Mouse (Mus musculus): Measurements from ENCODE around the gene Rccd1.
A peak's percentile ranks its signal among the peaks of the same experiment; 100 is the strongest.

Gene Rccd1

DNA sequence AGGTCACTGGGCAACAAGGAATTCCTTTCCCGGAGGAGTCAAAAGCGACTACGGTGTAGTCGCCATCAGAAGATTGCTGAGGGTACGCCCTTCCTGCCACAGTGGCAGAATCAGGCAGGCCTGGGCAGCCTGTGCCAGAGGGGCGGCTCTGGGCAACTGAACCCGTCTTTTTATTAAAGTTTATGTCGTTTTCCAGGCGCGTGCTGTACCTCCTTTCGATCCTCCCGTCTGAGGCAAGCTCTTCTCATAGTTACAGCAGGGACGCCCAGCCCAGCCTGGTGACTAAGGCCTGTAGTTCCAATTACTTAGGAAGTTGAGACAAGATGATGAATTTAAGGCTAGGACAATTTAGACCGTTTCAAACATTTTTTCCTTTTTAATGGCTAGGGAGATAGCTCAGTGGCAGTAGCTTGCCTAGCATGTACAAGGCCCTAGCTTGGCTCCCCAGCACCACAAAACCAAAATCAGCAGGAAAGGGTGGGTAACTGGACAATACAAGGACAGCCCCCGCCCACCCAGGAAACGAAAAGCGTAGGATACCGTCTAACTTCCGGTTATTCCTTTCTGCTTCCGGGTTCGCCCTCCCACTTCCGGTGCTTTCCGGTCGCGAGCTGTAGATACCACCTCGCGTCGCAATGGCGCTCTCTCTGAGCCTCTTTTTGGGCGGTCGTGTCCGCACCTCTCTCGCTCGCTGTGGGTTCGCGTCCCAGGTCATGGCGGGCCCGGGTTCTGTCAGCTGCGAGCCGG lies 63.5 kb downstream of the Rccd1 start, which contains the start of gene Ngrn:
Ngrn (plus strand) TSS at position 591 of the 747 bp plus-strand sequence.
- ATAC-seq (ENCODE audit: low TSS enrichment) = peak; percentile 96

GRCm38 (mm10) chr7:80257706-80258105 lies 66.5 kb downstream of the Rccd1 start:
- no peak for ATAC-seq (ENCODE audit: low TSS enrichment)

- no peak for ATAC-seq (ENCODE audit: low TSS enrichment)
These were observed 68.3 kb downstream of the Rccd1 start for GRCm38 (mm10) chr7:80255981-80256380.

DNA sequence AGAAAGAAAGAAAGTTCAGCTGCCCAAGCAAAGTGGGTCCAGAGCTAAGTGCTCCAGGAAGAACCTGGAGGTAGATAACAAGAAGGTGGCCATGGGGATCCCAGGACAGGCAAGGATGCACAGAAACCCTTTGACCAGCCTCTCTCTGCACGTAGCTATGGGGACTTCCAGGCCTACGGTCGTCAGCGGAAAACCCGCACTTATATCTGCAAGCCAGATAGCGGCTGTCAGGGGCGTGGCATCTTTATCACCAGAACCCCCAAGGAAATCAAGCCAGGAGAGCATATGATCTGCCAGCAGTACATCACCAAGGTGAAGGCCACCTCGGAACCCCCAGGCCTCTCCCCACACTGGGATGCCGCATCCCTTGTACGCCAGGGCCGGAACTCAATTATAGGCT lies 71.4 kb downstream of the Rccd1 start:
- ATAC-seq (ENCODE audit: low TSS enrichment) = no peak

GRCm38 (mm10) chr7:80252437-80252836 lies 71.8 kb downstream of the Rccd1 start:
- ATAC-seq (ENCODE audit: low TSS enrichment) = no peak

DNA sequence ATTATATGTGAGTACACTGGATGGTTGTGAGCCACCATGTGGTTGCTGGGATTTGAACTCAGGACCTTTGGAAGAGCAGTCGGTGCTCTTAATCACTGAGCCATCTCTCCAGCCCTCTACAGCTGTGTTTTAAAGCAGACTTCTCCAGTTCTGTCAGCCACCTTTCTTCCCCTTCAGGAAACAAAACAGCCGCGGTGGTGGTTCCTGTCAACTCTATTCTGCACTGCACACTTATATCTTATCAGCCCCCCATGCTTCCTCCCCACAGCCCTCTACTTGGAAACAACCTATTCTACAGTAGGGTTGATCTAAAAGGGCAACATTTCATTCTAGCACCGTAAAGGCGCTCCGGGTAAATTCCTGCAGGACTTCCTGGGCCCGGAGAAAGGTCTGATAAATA lies 77.4 kb downstream of the Rccd1 start:
- ATAC-seq (ENCODE audit: low TSS enrichment) = no peak

DNA sequence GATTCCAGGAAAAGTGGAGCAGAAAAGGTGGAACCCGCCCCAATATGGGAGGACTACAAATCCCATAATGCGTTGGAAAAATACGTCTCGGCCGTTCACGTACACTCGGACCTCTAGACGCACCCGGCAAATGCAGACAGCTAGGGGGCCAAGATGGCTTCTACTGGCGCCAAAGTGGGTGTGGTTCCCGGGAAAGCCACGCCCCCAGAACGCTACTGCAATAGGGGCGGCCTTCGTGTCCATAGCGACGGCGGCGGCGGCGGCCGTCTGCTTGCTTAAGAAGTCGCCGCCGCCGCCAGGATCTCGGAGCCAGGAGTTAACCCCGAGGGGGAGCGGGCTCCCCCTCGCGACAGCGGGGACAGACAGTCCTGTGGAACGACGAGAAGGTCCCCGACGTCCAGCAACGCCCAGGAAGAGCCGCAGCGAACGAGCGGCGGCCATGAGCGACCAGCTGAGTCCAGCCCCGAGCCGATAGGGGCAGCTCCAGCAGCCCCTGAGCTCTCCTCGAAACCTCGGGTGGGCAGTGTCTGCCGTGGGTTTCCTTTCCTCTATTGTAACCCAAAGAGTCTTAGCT lies 78.0 kb downstream of the Rccd1 start, which contains the start of gene Ttll13:
Ttll13 (plus strand) TSS at position 229 of the 574 bp plus-strand sequence.
- ATAC-seq (ENCODE audit: low TSS enrichment) = peak; percentile 98

DNA sequence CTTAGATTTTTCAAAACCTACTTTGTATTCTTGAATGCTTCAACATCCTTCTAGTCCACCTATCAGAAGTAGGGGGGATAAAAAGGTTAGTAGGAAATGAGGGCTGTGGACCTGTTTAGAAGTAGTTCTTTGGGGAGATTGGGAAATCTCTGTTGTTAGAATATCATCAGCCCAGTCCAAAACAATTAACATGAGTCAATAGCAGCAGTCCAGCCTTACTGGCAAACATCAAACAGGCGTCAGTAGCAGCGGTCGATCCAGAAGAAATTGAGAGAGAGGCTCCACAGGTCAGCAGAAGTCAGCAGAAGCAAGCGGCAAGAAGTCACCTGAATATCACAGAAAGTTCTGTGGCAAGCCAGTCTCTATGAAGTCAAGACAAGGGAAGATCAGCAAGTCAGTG lies 79.4 kb downstream of the Rccd1 start:
- ATAC-seq (ENCODE audit: low TSS enrichment) = no peak
